7 mouse cellular contexts compared by ENCODE assay signal in the genomic region with DNA sequence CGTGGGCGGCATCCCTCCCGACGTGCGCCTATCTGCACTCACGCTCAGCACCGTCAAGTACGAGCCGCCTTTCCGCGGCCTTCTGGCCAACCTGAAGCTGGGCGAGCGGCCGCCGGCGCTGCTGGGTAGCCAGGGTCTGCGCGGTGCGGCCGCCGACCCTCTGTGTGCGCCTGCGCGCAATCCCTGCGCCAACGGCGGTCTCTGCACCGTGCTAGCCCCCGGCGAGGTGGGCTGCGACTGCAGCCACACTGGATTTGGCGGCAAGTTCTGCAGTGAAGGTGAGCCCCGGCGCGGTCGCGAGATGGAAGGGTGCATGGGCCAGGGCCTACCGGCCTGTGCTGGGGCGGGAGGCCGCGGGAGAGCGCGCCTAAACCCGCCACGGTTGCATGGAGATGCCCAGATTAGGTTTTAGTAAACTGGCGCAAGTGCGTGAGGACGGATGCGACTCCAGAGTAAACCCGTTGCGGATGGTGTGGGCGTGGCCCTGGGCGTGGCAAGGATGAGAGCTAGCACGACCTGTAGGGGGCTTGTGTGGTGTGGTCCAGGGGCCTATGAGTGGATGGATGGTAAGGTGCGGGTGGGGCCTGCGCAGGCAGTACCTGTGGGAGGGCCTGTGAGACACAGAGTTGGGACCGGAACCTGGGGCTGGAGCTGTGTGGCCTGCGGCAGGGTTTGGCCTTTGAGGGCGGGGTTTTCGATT. TPM values are rescaled to one million over a fixed set of nuclear protein-coding genes. Genes with fewer than 3 reads are reported as not detected.
DNase-seq lines count a peak whose midpoint lies in the region; ATAC-seq and TF ChIP-seq lines count a peak whose summit lies in the region.

No protein-coding gene starts in this region.

- no peak for TF ChIP-seq EP300 in lung, postnatal 0 days (IDR thresholded peaks at IDR 0.05)

- no peak for DNase-seq in lung, postnatal 0 days (ENCODE audit: low spot score)
- no peak for DNase-seq in lung, adult 2 months
- peak; percentile 56 for DNase-seq in splenic B cell, adult 2 months (ENCODE audit: low read depth, low spot score)
- no peak for DNase-seq in left cerebral cortex, postnatal 14 days (ENCODE audit: low spot score in 2 of 2)
- DNase-seq in spleen, postnatal 36 days (ENCODE audit: low spot score in 2 of 2), result no peak

- ATAC-seq in lung, postnatal 0 days, result peak; percentile 13; the same call in 1 of the 2 replicates
- 0 out of 2 replicates have a peak, but pooled peaks have one; percentile 11 for ATAC-seq in forebrain, embryonic 15.5 days (replicated peaks)
- ATAC-seq in liver, embryonic 15.5 days (ENCODE audit: insufficient read depth), result no peak; the same call in 1 of the 2 replicates

- no peak for TF ChIP-seq CTCF in lung, postnatal 0 days (IDR thresholded peaks at IDR 0.05)
- no peak for TF ChIP-seq CTCF in lung, adult 2 months (IDR thresholded peaks at IDR 0.05; ENCODE audit: insufficient read depth, low read length)

- H3K27ac ChIP-seq in lung, postnatal 0 days (ENCODE audit: low read length), result no peak overlapping the region
- no peak overlapping the region for H3K27ac ChIP-seq in forebrain, embryonic 15.5 days (replicated peaks)
- no peak overlapping the region for H3K27ac ChIP-seq in liver, embryonic 15.5 days (replicated peaks)

- H3K4me1 ChIP-seq in lung, postnatal 0 days (ENCODE audit: insufficient read depth, low read depth, low read length), result no peaks in the 10 kb centered on the region
- H3K4me1 ChIP-seq in lung, adult 2 months (ENCODE audit: control insufficient read depth, insufficient read depth, low read length), result peaks cover 3% of the 10 kb centered on the region; the same call in 1 of the 2 replicates
- H3K4me1 ChIP-seq in forebrain, embryonic 15.5 days, result peaks cover 80% of the 10 kb centered on the region
- H3K4me1 ChIP-seq in liver, embryonic 15.5 days (replicated peaks), result peaks cover 17% of the 10 kb centered on the region

- H3K9me3 ChIP-seq in lung, postnatal 0 days (ENCODE audit: low read length), result no peaks in the 10 kb centered on the region
- H3K9me3 ChIP-seq in forebrain, embryonic 15.5 days, result no peaks in the 10 kb centered on the region
- H3K9me3 ChIP-seq in liver, embryonic 15.5 days (replicated peaks), result no peaks in the 10 kb centered on the region

- no peaks in the 10 kb centered on the region for H3K36me3 ChIP-seq in lung, postnatal 0 days (ENCODE audit: insufficient read depth, low read length)
- no peaks in the 10 kb centered on the region for H3K36me3 ChIP-seq in forebrain, embryonic 15.5 days
- H3K36me3 ChIP-seq in liver, embryonic 15.5 days (replicated peaks), result no peaks in the 10 kb centered on the region
- no peaks in the 10 kb centered on the region for H3K36me3 ChIP-seq in splenic B cell, adult 2 months (ENCODE audit: control insufficient read depth, insufficient read depth, low read length, poor library complexity, severe bottlenecking)

- intact Hi-C loops in left cerebral cortex, postnatal 14 days (cut with DNase I), result no loop called here

- 3% methylated on average over 59 of the region's 60 CpGs for WGBS in lung, postnatal 0 days
- 1% methylated on average over 60 of the region's 60 CpGs for WGBS in lung, adult 2 months
- WGBS in forebrain, embryonic 15.5 days, result 1% methylated on average over 60 of the region's 60 CpGs
- under 1% methylated on average over 60 of the region's 60 CpGs for WGBS in liver, embryonic 15.5 days (ENCODE audit: insufficient replicate concordance)

- peaks cover 54% of the 10 kb centered on the region for H3K27me3 ChIP-seq in lung, postnatal 0 days (replicated peaks; ENCODE audit: insufficient read depth, low read length)
- H3K27me3 ChIP-seq in forebrain, embryonic 15.5 days, result peaks cover 24% of the 10 kb centered on the region; the same call in 1 of the 2 replicates
- peaks cover 84% of the 10 kb centered on the region for H3K27me3 ChIP-seq in liver, embryonic 15.5 days
- H3K27me3 ChIP-seq in splenic B cell, adult 2 months (ENCODE audit: control insufficient read depth, insufficient read depth, low read length, poor library complexity, severe bottlenecking), result 0 out of 2 replicates have a peak, but pooled peaks cover 3% of the 10 kb centered on the region

- H3K4me2 ChIP-seq in lung, postnatal 0 days (replicated peaks; ENCODE audit: low read depth, low read length), result peak overlapping the region; percentile 29; the same call in 1 of the 2 replicates
- H3K4me2 ChIP-seq in forebrain, embryonic 15.5 days (replicated peaks), result peak overlapping the region; percentile 64
- H3K4me2 ChIP-seq in liver, embryonic 15.5 days, result peak overlapping the region; percentile 40; the same call in 1 of the 2 replicates

- H3K4me3 ChIP-seq in lung, postnatal 0 days (ENCODE audit: low read depth, low read length), result peak overlapping the region; percentile 18; the same call in 1 of the 2 replicates
- no peak overlapping the region for H3K4me3 ChIP-seq in lung, adult 2 months (replicated peaks; ENCODE audit: extremely low read depth, low read depth, low read length)
- H3K4me3 ChIP-seq in forebrain, embryonic 15.5 days, result peak overlapping the region; percentile 38
- H3K4me3 ChIP-seq in liver, embryonic 15.5 days (replicated peaks), result peak overlapping the region; percentile 10; the same call in 1 of the 2 replicates

- TF ChIP-seq POLR2A in lung, adult 2 months (IDR thresholded peaks at IDR 0.05; ENCODE audit: borderline replicate concordance, extremely low read depth, low read depth, low read length), result no peak

- H3K9ac ChIP-seq in lung, postnatal 0 days (replicated peaks; ENCODE audit: low read depth), result no peak overlapping the region
- peak overlapping the region; percentile 46; the same call in 1 of the 2 replicates for H3K9ac ChIP-seq in forebrain, embryonic 15.5 days (replicated peaks)
- H3K9ac ChIP-seq in liver, embryonic 15.5 days, result no peak overlapping the region

RNA-seq across cellular contexts. Expression of gene Nrxn2, which starts 10.1 kb away (rescaled TPM):
- 3.8 and 4.7 TPM in 2 replicates for polyA plus RNA-seq in lung, postnatal 0 days (2015; fragmentation: Nextera tagmentation; extraction: Ambion mirVana)
- polyA plus RNA-seq in lung, adult 2 months (2012; rRNA removed), result 7.3 and 11.0 TPM in 2 replicates
- polyA plus RNA-seq in forebrain, embryonic 15.5 days (2015; fragmentation: Nextera tagmentation; extraction: Ambion mirVana), result 31.1 and 32.4 TPM in 2 replicates
- 0.39 and 0.51 TPM in 2 replicates for polyA plus RNA-seq in liver, embryonic 15.5 days (2015; fragmentation: Nextera tagmentation; extraction: Ambion mirVana)
- total RNA-seq in left cerebral cortex, postnatal 14 days (2021), result 100 to 1,000 TPM; 700 to 756 TPM

RNA-seq across cellular contexts. Expression of gene Rasgrp2, which starts 29.5 kb away (rescaled TPM):
- 99.2 and 128 TPM in 2 replicates for polyA plus RNA-seq in lung, postnatal 0 days (2015; fragmentation: Nextera tagmentation; extraction: Ambion mirVana)
- 210 and 287 TPM in 2 replicates for polyA plus RNA-seq in lung, adult 2 months (2012; rRNA removed)
- polyA plus RNA-seq in forebrain, embryonic 15.5 days (2015; fragmentation: Nextera tagmentation; extraction: Ambion mirVana), result 34.6 and 41.3 TPM in 2 replicates
- polyA plus RNA-seq in liver, embryonic 15.5 days (2015; fragmentation: Nextera tagmentation; extraction: Ambion mirVana), result 81.3 and 88.4 TPM in 2 replicates
- 10 to 100 TPM; 83.3 to 87.2 TPM for total RNA-seq in left cerebral cortex, postnatal 14 days (2021)

RNA-seq across cellular contexts. Expression of gene Pygm, which starts 44.5 kb away (rescaled TPM):
- 20.5 and 32.1 TPM in 2 replicates for polyA plus RNA-seq in lung, postnatal 0 days (2015; fragmentation: Nextera tagmentation; extraction: Ambion mirVana)
- polyA plus RNA-seq in lung, adult 2 months (2012; rRNA removed), result 32.8 and 135 TPM in 2 replicates
- 3.4 and 3.5 TPM in 2 replicates for polyA plus RNA-seq in forebrain, embryonic 15.5 days (2015; fragmentation: Nextera tagmentation; extraction: Ambion mirVana)
- 6.4 and 9.2 TPM in 2 replicates for polyA plus RNA-seq in liver, embryonic 15.5 days (2015; fragmentation: Nextera tagmentation; extraction: Ambion mirVana)
- total RNA-seq in left cerebral cortex, postnatal 14 days (2021), result 10 to 100 TPM; 20.6 to 31.9 TPM
